In the genomic region with DNA sequence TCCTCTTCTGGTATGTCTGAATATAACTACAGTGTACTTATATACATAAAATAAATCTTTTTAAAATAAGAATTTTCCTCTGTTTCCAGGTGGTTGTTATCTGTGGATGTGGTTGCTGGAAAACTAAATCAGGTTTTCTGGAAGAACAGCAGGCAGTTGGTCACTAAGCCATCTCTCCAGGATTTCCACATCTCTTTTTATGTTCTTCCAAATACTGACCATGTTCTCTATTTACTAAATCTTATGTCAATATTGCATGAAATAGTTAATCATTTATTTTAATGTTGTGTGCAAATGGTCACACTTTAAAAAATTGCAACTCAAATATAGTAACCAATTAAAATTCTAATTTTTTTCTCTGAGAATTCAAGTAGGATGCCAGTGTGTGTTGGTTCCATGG, we compare ENCODE assay signal across 20 mouse cellular contexts. TPM values are rescaled to one million over a fixed set of nuclear protein-coding genes. Genes with fewer than 3 reads are reported as not detected.
"Had no signal": no experiment of that assay in that cellular context is flagged by ENCODE, and none has a peak within 500 bp of the region (broad histone marks: within the 10 kb centered on the region; RNA-seq: fewer than 3 reads in every experiment).

No protein-coding gene starts in this region.

- H3K36me3 ChIP-seq: neural tube, embryonic 13.5 days; neural tube, embryonic 15.5 days; stomach, embryonic 15.5 days had no signal

- H3K4me2 ChIP-seq: neural tube, embryonic 13.5 days; neural tube, embryonic 15.5 days; stomach, embryonic 15.5 days had no signal

- DNase-seq: retina, postnatal 1 day; right cerebral cortex, adult 18-20 months; right cerebral cortex, postnatal 14 days; right cerebral cortex, postnatal 25 days; right cerebral cortex, postnatal 4 days; spleen, adult 18-20 months; thymus, adult 18-20 months; thymus, adult 2 months; thymus, postnatal 14 days; thymus, postnatal 25 days; thymus, postnatal 36 days; thymus, postnatal 4 days had no signal

- H3K4me1 ChIP-seq: neural tube, embryonic 13.5 days; neural tube, embryonic 15.5 days; stomach, embryonic 15.5 days had no signal

- H3K27me3 ChIP-seq: neural tube, embryonic 13.5 days; neural tube, embryonic 15.5 days; stomach, embryonic 15.5 days had no signal

- H3K27ac ChIP-seq: neural tube, embryonic 13.5 days; neural tube, embryonic 15.5 days; stomach, embryonic 15.5 days; stomach, postnatal 0 days had no signal

- H3K9me3 ChIP-seq: neural tube, embryonic 13.5 days; neural tube, embryonic 15.5 days; stomach, embryonic 15.5 days had no signal

- H3K4me3 ChIP-seq: neural tube, embryonic 13.5 days; neural tube, embryonic 15.5 days; stomach, embryonic 15.5 days had no signal

- H3K9ac ChIP-seq: neural tube, embryonic 13.5 days; neural tube, embryonic 15.5 days; stomach, embryonic 15.5 days had no signal

RNA-seq across cellular contexts. Expression of gene Ces1c, which starts 16.2 kb away (rescaled TPM):
- total RNA-seq: neutrophil, adult 5-6 weeks had no signal
- polyA plus RNA-seq: neural tube, embryonic 13.5 days; neural tube, embryonic 14.5 days; neural tube, embryonic 15.5 days; testis, adult 2 months; urinary bladder, adult 2 months had no signal
